Mouse (Mus musculus) small intestine, adult 2 months (tissue): Measurements from ENCODE around the gene Tpcn2. TPM values are rescaled to one million over a fixed set of nuclear protein-coding genes. Genes with fewer than 3 reads are reported as not detected.

Source experiments
- H3K27ac ChIP-seq: fragments of 200-500 bp; 2 replicates; pipeline ENCODE4 v1.5.1; 2012; ENCODE audit warnings: low read depth, low read length, control low read depth, inconsistent platforms; ENCODE audit not compliant: insufficient read depth
- H3K27me3 ChIP-seq: fragments of 200-500 bp; 2 replicates; pipeline ENCODE4 v1.6.1; 2012; ENCODE audit warnings: mild to moderate bottlenecking, moderate library complexity, low read length, inconsistent platforms; ENCODE audit not compliant: control insufficient read depth, insufficient read depth
- H3K36me3 ChIP-seq: fragments of 200-500 bp; 2 replicates; pipeline ENCODE4 v1.6.1; 2012; ENCODE audit warnings: mild to moderate bottlenecking, low read length, control low read depth, inconsistent platforms; ENCODE audit not compliant: control insufficient read depth, insufficient read depth
- H3K4me1 ChIP-seq: fragments of 200-500 bp; 2 replicates; pipeline ENCODE4 v1.6.1; 2012; ENCODE audit warnings: low read length, inconsistent platforms, mixed read lengths; ENCODE audit not compliant: control insufficient read depth, insufficient read depth, insufficient read length
- H3K4me3 ChIP-seq: fragments of 200-500 bp; 2 replicates; pipeline ENCODE4 v1.5.1; 2012; ENCODE audit warnings: low read depth, mild to moderate bottlenecking, control low read depth, inconsistent platforms, low read length, moderate library complexity
- CTCF ChIP-seq: fragments of 200-500 bp; IDR thresholded peaks from 2 replicates; pipeline ENCODE4 v1.5.1; 2012; ENCODE audit warnings: low read depth, mild to moderate bottlenecking, control low read depth, inconsistent platforms, low read length, moderate library complexity, mixed read lengths; ENCODE audit not compliant: insufficient replicate concordance, insufficient read length; ENCODE audit errors: extremely low read depth
- POLR2A ChIP-seq: fragments of 200-500 bp; IDR thresholded peaks from 2 replicates; pipeline ENCODE4 v1.6.1; 2012; ENCODE audit warnings: low read depth, mild to moderate bottlenecking, control low read depth, inconsistent platforms, low read length, moderate library complexity
- WGBS: fragments of 180-500 bp; shearing (Covaris S2); methylation state at CpG from one replicate; pipeline ENCODE4 v1.1.7; 2018; 5-methylcytosine and 5-hydroxymethylcytosine counted together
- polyA plus RNA-seq: library from polyadenylated mRNA; depleted of rRNA; stranded (reverse); fragments of >200 nt; gene quantifications from 2 replicates; pipeline ENCODE4 v1.2.3, GENCODE M21; 2012

Gene Tpcn2
- polyA plus RNA-seq, 1 experiment = 8.5 TPM

GRCm38 (mm10) chr7:145285476-145285875 lies 1.7 kb upstream of the Tpcn2 start:
- Histone ChIP-seq H3K36me3 (no peaks in the 10 kb centered on the region), H3K4me3 (no peak overlapping the region), H3K4me1 (peaks cover 20% of the 10 kb centered on the region), H3K27ac (no peak overlapping the region), H3K27me3 (no peaks in the 10 kb centered on the region)
- 69% methylated on average over 4 of the region's 4 CpGs for WGBS
- TF ChIP-seq CTCF (no peak), POLR2A (no peak)

GRCm38 (mm10) chr7:145284293-145284692 lies 482 bp upstream of the Tpcn2 start:
- 39% methylated on average over 3 of the region's 3 CpGs for WGBS
- TF ChIP-seq POLR2A (no peak), CTCF (no peak)
- Histone ChIP-seq H3K27ac (peak overlapping the region; percentile 50), H3K4me3 (no peak overlapping the region), H3K27me3 (no peaks in the 10 kb centered on the region), H3K36me3 (peaks cover 7% of the 10 kb centered on the region), H3K4me1 (peaks cover 20% of the 10 kb centered on the region)

- Histone ChIP-seq H3K36me3 (peaks cover 12% of the 10 kb centered on the region), H3K4me3 (peak overlapping the region; percentile 74), H3K4me1 (peaks cover 19% of the 10 kb centered on the region), H3K27ac (no peak overlapping the region), H3K27me3 (no peaks in the 10 kb centered on the region)
- TF ChIP-seq POLR2A (no peak), CTCF (no peak)
- 51% methylated on average over 4 of the region's 4 CpGs for WGBS
These were observed 770 bp downstream of the Tpcn2 start for GRCm38 (mm10) chr7:145283041-145283440.

GRCm38 (mm10) chr7:145281396-145281795 lies 2.4 kb downstream of the Tpcn2 start:
- Histone ChIP-seq H3K4me3 (no peak overlapping the region), H3K36me3 (peaks cover 17% of the 10 kb centered on the region), H3K4me1 (peaks cover 13% of the 10 kb centered on the region), H3K27me3 (no peaks in the 10 kb centered on the region), H3K27ac (no peak overlapping the region)
- no peak for TF ChIP-seq POLR2A
- TF ChIP-seq CTCF = no peak
- 85% methylated on average over 4 of the region's 4 CpGs for WGBS

- Histone ChIP-seq H3K4me3 (no peak overlapping the region), H3K27me3 (no peaks in the 10 kb centered on the region), H3K27ac (no peak overlapping the region), H3K4me1 (no peaks in the 10 kb centered on the region; the same call in 1 of the 2 replicates), H3K36me3 (peaks cover 40% of the 10 kb centered on the region)
- TF ChIP-seq CTCF (no peak), POLR2A (no peak)
- WGBS = 81% methylated on average over 3 of the region's 3 CpGs
These were observed 8.3 kb downstream of the Tpcn2 start for GRCm38 (mm10) chr7:145275488-145275887.

GRCm38 (mm10) chr7:145270955-145271354 lies 12.9 kb downstream of the Tpcn2 start:
- H3K27me3 ChIP-seq = no peaks in the 10 kb centered on the region
- H3K4me3 ChIP-seq = no peak overlapping the region
- WGBS = 94% methylated on average over 5 of the region's 5 CpGs
- peaks cover 45% of the 10 kb centered on the region for H3K36me3 ChIP-seq
- no peak overlapping the region for H3K27ac ChIP-seq
- 0 out of 2 replicates have a peak, but pooled peaks cover 3% of the 10 kb centered on the region for H3K4me1 ChIP-seq
- TF ChIP-seq CTCF (no peak), POLR2A (no peak)

GRCm38 (mm10) chr7:145268890-145269289 lies 14.9 kb downstream of the Tpcn2 start:
- H3K4me1 ChIP-seq = 0 out of 2 replicates have a peak, but pooled peaks cover 3% of the 10 kb centered on the region
- TF ChIP-seq CTCF = no peak
- TF ChIP-seq POLR2A = no peak
- H3K27ac ChIP-seq = no peak overlapping the region
- H3K27me3 ChIP-seq = no peaks in the 10 kb centered on the region
- H3K4me3 ChIP-seq = no peak overlapping the region
- H3K36me3 ChIP-seq = peaks cover 48% of the 10 kb centered on the region
- 60% methylated on average over 7 of the region's 7 CpGs for WGBS
